Comparison of ENCODE assay signal across 9 mouse cellular contexts in the genomic region with DNA sequence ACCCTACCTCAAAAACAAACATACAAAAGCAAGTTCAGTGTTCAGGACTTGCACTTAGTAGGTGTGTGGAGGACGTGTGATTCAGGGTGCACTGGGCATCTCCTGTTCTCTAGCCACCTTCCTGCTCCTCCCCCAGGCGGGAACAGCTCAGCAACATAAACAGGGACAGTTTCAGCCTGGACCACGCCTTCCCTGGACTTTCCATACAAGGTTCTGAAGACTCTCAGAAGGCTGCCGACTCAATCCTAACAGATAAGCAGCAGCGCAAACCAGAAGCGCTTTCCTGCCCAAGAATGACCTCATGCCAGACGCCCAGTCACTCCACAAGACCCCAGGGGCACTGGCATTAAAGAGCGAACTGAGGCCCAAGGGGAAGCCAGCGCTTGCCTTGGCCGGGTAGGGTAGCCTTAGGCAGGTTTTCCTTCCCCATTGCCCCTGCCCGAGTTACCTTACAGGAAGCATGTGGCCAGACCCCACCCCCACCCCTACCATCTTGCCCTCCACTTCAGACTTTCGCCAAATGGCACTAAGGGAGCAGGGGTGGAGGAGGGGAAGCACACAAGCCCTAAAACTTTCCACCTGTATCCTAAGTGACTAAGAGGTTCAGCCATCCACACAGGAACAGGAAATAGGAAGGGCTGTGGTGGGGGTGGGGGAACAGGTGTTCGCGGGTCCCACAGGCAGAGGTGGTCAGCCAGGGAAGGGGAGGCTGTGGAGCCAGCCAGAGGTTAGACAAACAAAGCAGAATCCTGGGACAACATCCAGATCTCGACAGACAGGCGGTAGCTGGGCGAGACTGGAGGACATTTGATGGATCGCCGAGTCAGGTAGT. TPM values are rescaled to one million over a fixed set of nuclear protein-coding genes. Genes with fewer than 3 reads are reported as not detected.
DNase-seq lines count a peak whose midpoint lies in the region; ATAC-seq lines count a peak whose summit lies in the region.
"Had no signal": no experiment of that assay in that cellular context is flagged by ENCODE, and none has a peak within 500 bp of the region (broad histone marks: within the 10 kb centered on the region; RNA-seq: fewer than 3 reads in every experiment).

No protein-coding gene starts in this region.

- 29% methylated on average over 19 of the region's 19 CpGs for WGBS in limb, embryonic 10.5 days

- H3K27me3 ChIP-seq in limb, embryonic 10.5 days (ENCODE audit: low read depth, poor library complexity, severe bottlenecking) = peaks cover 37% of the 10 kb centered on the region

- H3K36me3 ChIP-seq in limb, embryonic 10.5 days = no peaks in the 10 kb centered on the region
- H3K36me3 ChIP-seq: hindbrain, embryonic 15.5 days had no signal

- DNase-seq in MN1 (ENCODE audit: low spot score) = peak; percentile 94
- peak; percentile 42 for DNase-seq in limb, embryonic 10.5 days (ENCODE audit: low spot score)
- no peak for DNase-seq in spleen, postnatal 14 days (ENCODE audit: low spot score in 2 of 2)
- no peak for DNase-seq in urinary bladder, postnatal 36 days (ENCODE audit: low spot score in 2 of 2)
- DNase-seq in urinary bladder, postnatal 10 days (ENCODE audit: low spot score) = no peak
- DNase-seq: adrenal gland, adult 8-10 months had no signal

- peak; percentile 33; the same call in 1 of the 2 replicates for ATAC-seq in erythroid progenitor cell, adult 5-6 weeks (replicated peaks; ENCODE audit: low FRiP score, poor library complexity, severe bottlenecking)
- ATAC-seq in megakaryocyte-erythroid progenitor cell, adult 5-6 weeks (replicated peaks; ENCODE audit: low FRiP score, low TSS enrichment, poor library complexity, severe bottlenecking) = peak; percentile 61

- peaks cover 26% of the 10 kb centered on the region for H3K4me1 ChIP-seq in limb, embryonic 10.5 days

- H3K4me3 ChIP-seq in limb, embryonic 10.5 days = peak overlapping the region; percentile 22; the same call in 1 of the 2 replicates
- H3K4me3 ChIP-seq: hindbrain, embryonic 15.5 days had no signal

- peak overlapping the region; percentile 47 for H3K27ac ChIP-seq in limb, embryonic 10.5 days
- H3K27ac ChIP-seq: hindbrain, embryonic 15.5 days had no signal

- no peaks in the 10 kb centered on the region for H3K9me3 ChIP-seq in limb, embryonic 10.5 days (replicated peaks)
- H3K9me3 ChIP-seq: hindbrain, embryonic 15.5 days had no signal

RNA-seq across cellular contexts. Expression of a gene that starts 4.5 kb away (rescaled TPM):
- total RNA-seq in erythroid progenitor cell, adult 5-6 weeks (2015; ENCODE audit: low replicate concordance) = 0.84 TPM in 1 of 2 replicates, not detected in the other
- not detected in 2 replicates for total RNA-seq in erythroid progenitor cell, adult 5-6 weeks (2017; ENCODE audit: low replicate concordance)
- polyA plus RNA-seq in limb, embryonic 10.5 days (2016; fragmentation: Nextera tagmentation; extraction: Ambion mirVana) = 9.8 and 10.0 TPM in 2 replicates
- not detected in 2 replicates for total RNA-seq in megakaryocyte-erythroid progenitor cell, adult 5-6 weeks (2014; fragmentation: Nextera tagmentation)
- not detected in 2 replicates for total RNA-seq in megakaryocyte-erythroid progenitor cell, adult 5-6 weeks (2017)
- total RNA-seq: adrenal gland, adult 8-10 months had no signal

RNA-seq across cellular contexts. Expression of a gene that starts 19.1 kb away (rescaled TPM):
- 41.1 and 65.6 TPM in 2 replicates for total RNA-seq in erythroid progenitor cell, adult 5-6 weeks (2015; ENCODE audit: low replicate concordance)
- 28.3 and 42.1 TPM in 2 replicates for total RNA-seq in erythroid progenitor cell, adult 5-6 weeks (2017; ENCODE audit: low replicate concordance)
- 11.0 and 16.5 TPM in 2 replicates for polyA plus RNA-seq in limb, embryonic 10.5 days (2016; fragmentation: Nextera tagmentation; extraction: Ambion mirVana)
- total RNA-seq in megakaryocyte-erythroid progenitor cell, adult 5-6 weeks (2014; fragmentation: Nextera tagmentation) = 9.9 and 12.8 TPM in 2 replicates
- 6.5 and 18.5 TPM in 2 replicates for total RNA-seq in megakaryocyte-erythroid progenitor cell, adult 5-6 weeks (2017)

RNA-seq across cellular contexts. Expression of a gene that starts 34.7 kb away (rescaled TPM):
- total RNA-seq in erythroid progenitor cell, adult 5-6 weeks (2015; ENCODE audit: low replicate concordance) = not detected in 2 replicates
- total RNA-seq in erythroid progenitor cell, adult 5-6 weeks (2017; ENCODE audit: low replicate concordance) = not detected in 2 replicates
- polyA plus RNA-seq in limb, embryonic 10.5 days (2016; fragmentation: Nextera tagmentation; extraction: Ambion mirVana) = 8.3 and 10.3 TPM in 2 replicates
- total RNA-seq in megakaryocyte-erythroid progenitor cell, adult 5-6 weeks (2014; fragmentation: Nextera tagmentation) = not detected in 2 replicates
- total RNA-seq in megakaryocyte-erythroid progenitor cell, adult 5-6 weeks (2017) = not detected in 2 replicates

RNA-seq across cellular contexts. Expression of a gene that starts 35.9 kb away (rescaled TPM):
- total RNA-seq in erythroid progenitor cell, adult 5-6 weeks (2015; ENCODE audit: low replicate concordance) = 702 and 793 TPM in 2 replicates
- total RNA-seq in erythroid progenitor cell, adult 5-6 weeks (2017; ENCODE audit: low replicate concordance) = 370 and 493 TPM in 2 replicates
- 2.1 and 2.3 TPM in 2 replicates for polyA plus RNA-seq in limb, embryonic 10.5 days (2016; fragmentation: Nextera tagmentation; extraction: Ambion mirVana)
- 177 and 197 TPM in 2 replicates for total RNA-seq in megakaryocyte-erythroid progenitor cell, adult 5-6 weeks (2014; fragmentation: Nextera tagmentation)
- 55.6 and 123 TPM in 2 replicates for total RNA-seq in megakaryocyte-erythroid progenitor cell, adult 5-6 weeks (2017)
- total RNA-seq: adrenal gland, adult 8-10 months had no signal

RNA-seq across cellular contexts. Expression of a gene that starts 44.7 kb away (rescaled TPM):
- total RNA-seq in erythroid progenitor cell, adult 5-6 weeks (2015; ENCODE audit: low replicate concordance) = 2.5 TPM in 1 of 2 replicates, not detected in the other
- total RNA-seq in erythroid progenitor cell, adult 5-6 weeks (2017; ENCODE audit: low replicate concordance) = not detected in 2 replicates
- not detected in 2 replicates for polyA plus RNA-seq in limb, embryonic 10.5 days (2016; fragmentation: Nextera tagmentation; extraction: Ambion mirVana)
- not detected in 2 replicates for total RNA-seq in megakaryocyte-erythroid progenitor cell, adult 5-6 weeks (2014; fragmentation: Nextera tagmentation)
- not detected in 2 replicates for total RNA-seq in megakaryocyte-erythroid progenitor cell, adult 5-6 weeks (2017)
- total RNA-seq: adrenal gland, adult 8-10 months had no signal
- polyA plus RNA-seq: hindbrain, embryonic 15.5 days had no signal

Comparison
In these comparisons a context has a peak if more than half of its experiments do, and no peak if none do; other contexts are left out.
1. DNase-seq: peak in MN1 (single experiment) and limb, embryonic 10.5 days (single experiment); none in spleen, postnatal 14 days (0 of 2), urinary bladder, postnatal 36 days (0 of 2) and urinary bladder, postnatal 10 days (single experiment).